Mouse (Mus musculus): ENCODE measurements around the gene Olfr503.

DNA sequence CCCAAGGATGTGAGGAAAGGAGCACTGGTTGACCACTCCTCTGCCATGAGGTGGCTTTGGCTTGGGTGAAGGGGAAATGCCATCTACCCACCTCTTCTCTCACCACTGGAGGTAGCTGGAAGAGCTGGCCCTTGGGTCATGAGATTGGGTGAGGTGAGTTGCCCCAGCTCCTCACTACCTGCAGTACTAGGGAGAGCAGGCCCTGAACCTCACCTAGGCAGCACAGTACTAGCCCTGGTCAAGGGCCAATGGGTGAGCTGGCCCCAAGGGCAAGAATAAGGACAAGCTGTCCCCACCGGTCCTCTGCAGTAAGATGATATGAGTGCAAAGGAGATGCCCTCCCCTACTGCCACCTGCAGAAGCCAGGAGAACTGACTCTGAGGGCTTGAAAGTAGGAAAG, 45.5 kb downstream of the Olfr503 start:
- no peak for TF ChIP-seq GATA1 (IDR thresholded peaks at IDR 0.05; ENCODE audit: low read length)
- TF ChIP-seq TAL1 (IDR thresholded peaks at IDR 0.05; ENCODE audit: low read length) = no peak
